10 mouse cellular contexts compared by ENCODE assay signal in genomic region chr3:85773425-85773824, GRCm38 (mm10). TPM values are rescaled to one million over a fixed set of nuclear protein-coding genes. Genes with fewer than 3 reads are reported as not detected.
DNase-seq lines count a peak whose midpoint lies in the region; ATAC-seq and TF ChIP-seq lines count a peak whose summit lies in the region.
"Had no signal": no experiment of that assay in that cellular context is flagged by ENCODE, and none has a peak within 500 bp of the region (broad histone marks: within the 10 kb centered on the region; RNA-seq: fewer than 3 reads in every experiment).

No protein-coding gene starts in this region.

- no peak overlapping the region for H3K4me3 ChIP-seq in gastrocnemius, adult 2 months
- H3K4me3 ChIP-seq in lung, embryonic 14.5 days (ENCODE audit: low read depth, low read length) = no peak overlapping the region

- H3K36me3 ChIP-seq in lung, embryonic 14.5 days (ENCODE audit: insufficient read depth) = no peaks in the 10 kb centered on the region

- ATAC-seq in lung, embryonic 14.5 days (ENCODE audit: insufficient read depth) = no peak

- H3K27ac ChIP-seq in gastrocnemius, adult 2 months = no peak overlapping the region
- no peak overlapping the region for H3K27ac ChIP-seq in lung, embryonic 14.5 days (ENCODE audit: low read depth)

- no peaks in the 10 kb centered on the region for H3K4me1 ChIP-seq in lung, embryonic 14.5 days (ENCODE audit: insufficient read depth)

- peak; percentile 33; the same call in 1 of the 2 replicates for TF ChIP-seq CTCF in gastrocnemius, adult 2 months (IDR thresholded peaks at IDR 0.05)
- peak; percentile 14; the same call in 1 of the 2 replicates for TF ChIP-seq CTCF in lung, embryonic 14.5 days (IDR thresholded peaks at IDR 0.05; ENCODE audit: low read depth)

- no peaks in the 10 kb centered on the region for H3K9me3 ChIP-seq in lung, embryonic 14.5 days (ENCODE audit: low read depth, low read length)

- no peaks in the 10 kb centered on the region for H3K27me3 ChIP-seq in lung, embryonic 14.5 days (ENCODE audit: insufficient read depth, low read length)

- intact Hi-C loops in gastrocnemius, adult 2 months (cut with DNase I) = no loop called here

- WGBS in lung, embryonic 14.5 days = 35% methylated on average over 3 of the region's 3 CpGs

- H3K4me2 ChIP-seq in lung, embryonic 14.5 days = no peak overlapping the region

- no peak for DNase-seq in gastrocnemius, adult 2 months
- DNase-seq in gastrocnemius, postnatal 4 days (ENCODE audit: low spot score in 2 of 2) = no peak
- peak; percentile 31 for DNase-seq in lung, embryonic 14.5 days
- DNase-seq in lung, postnatal 4 days = no peak
- DNase-seq in brain, adult 2 months (ENCODE audit: low read depth, low spot score) = peak; percentile 53
- peak; percentile 46 for DNase-seq in retina, postnatal 1 day
- no peak for DNase-seq in left cerebral cortex, adult 9 months (ENCODE audit: low spot score in 2 of 2)
- DNase-seq in right cerebral cortex, postnatal 14 days = no peak
- DNase-seq: embryo, embryonic 11 days; gastrocnemius, postnatal 36 days had no signal

- H3K9ac ChIP-seq in lung, embryonic 14.5 days = no peak overlapping the region

RNA-seq across cellular contexts. Expression of gene Fam160a1, which starts 43.7 kb away (rescaled TPM):
- 10 to 100 TPM; 54.3 to 56.8 TPM for total RNA-seq in gastrocnemius, adult 2 months (2021)
- total RNA-seq in gastrocnemius, postnatal 4 days (2021) = 10 to 100 TPM; 38.9 to 46.6 TPM
- polyA plus RNA-seq in lung, embryonic 14.5 days (2014; fragmentation: Nextera tagmentation; extraction: Ambion mirVana) = 2.7 and 3.1 TPM in 2 replicates

Comparison
In these comparisons a context has a peak if more than half of its experiments do, and no peak if none do; other contexts are left out.
1. DNase-seq: peak in lung, embryonic 14.5 days (single experiment), brain, adult 2 months (single experiment) and retina, postnatal 1 day (single experiment); none in gastrocnemius, adult 2 months (single experiment), gastrocnemius, postnatal 4 days (0 of 2), lung, postnatal 4 days (0 of 2), left cerebral cortex, adult 9 months (0 of 2) and right cerebral cortex, postnatal 14 days (single experiment).